In the genomic region with DNA sequence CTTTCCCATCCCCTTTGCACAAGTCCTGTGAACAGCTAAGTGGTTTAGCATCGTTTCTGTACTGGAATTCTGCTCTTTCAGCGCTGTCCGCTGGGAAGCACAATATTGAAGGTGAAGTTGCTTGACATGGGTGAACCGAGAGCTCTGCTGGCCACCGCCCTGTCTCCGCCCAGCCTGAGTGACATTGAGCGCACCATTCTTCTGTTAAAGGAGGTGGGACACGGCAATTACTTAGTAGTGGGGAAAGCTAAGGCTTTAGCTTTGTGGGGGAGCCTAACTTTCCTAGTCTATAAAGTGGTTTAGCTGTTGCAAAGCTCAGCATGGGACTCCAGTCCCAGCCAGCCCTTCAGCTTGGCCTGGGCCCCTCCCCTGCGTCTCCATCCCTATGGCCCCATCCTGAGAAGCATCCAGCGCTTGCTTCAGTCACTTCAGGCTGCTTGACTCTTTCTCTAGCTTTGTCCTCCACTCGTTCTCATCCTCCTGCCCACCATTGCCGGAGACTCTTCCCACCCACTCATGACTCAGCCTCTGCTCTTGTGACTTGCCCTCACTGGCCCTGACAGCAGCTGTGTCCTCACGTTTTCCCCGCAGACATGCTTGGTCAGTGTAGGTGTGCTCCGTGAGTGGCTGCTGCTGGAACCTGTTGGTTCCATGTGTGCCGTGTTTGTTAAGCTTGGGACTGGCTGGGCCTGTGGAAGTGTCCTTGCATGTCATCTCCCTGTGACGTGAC, we compare ENCODE assay signal across 29 mouse cellular contexts. TPM values are rescaled to one million over a fixed set of nuclear protein-coding genes. Genes with fewer than 3 reads are reported as not detected.
DNase-seq lines count a peak whose midpoint lies in the region; ATAC-seq and TF ChIP-seq lines count a peak whose summit lies in the region.
"Had no signal": no experiment of that assay in that cellular context is flagged by ENCODE, and none has a peak within 500 bp of the region (broad histone marks: within the 10 kb centered on the region; RNA-seq: fewer than 3 reads in every experiment).

No protein-coding gene starts in this region.

- no peaks in the 10 kb centered on the region for H3K27me3 ChIP-seq in midbrain, embryonic 10.5 days (ENCODE audit: low read depth, poor library complexity, severe bottlenecking)
- H3K27me3 ChIP-seq in midbrain, embryonic 15.5 days (replicated peaks): no peaks in the 10 kb centered on the region
- no peaks in the 10 kb centered on the region for H3K27me3 ChIP-seq in stomach, postnatal 0 days (ENCODE audit: control insufficient read depth, insufficient read depth, low read length)
- H3K27me3 ChIP-seq in cerebellum, adult 2 months (ENCODE audit: control insufficient read depth, insufficient read depth, low read length): no peaks in the 10 kb centered on the region
- H3K27me3 ChIP-seq: embryonic facial prominence, embryonic 13.5 days; embryonic facial prominence, embryonic 15.5 days; forebrain, embryonic 12.5 days had no signal

- TF ChIP-seq EP300 in stomach, postnatal 0 days (optimal IDR thresholded peaks at IDR 0.05): no peak

- TF ChIP-seq POLR2A in cerebellum, adult 2 months (IDR thresholded peaks at IDR 0.05; ENCODE audit: borderline replicate concordance, insufficient read depth, low read length): no peak

- TF ChIP-seq CTCF in stomach, postnatal 0 days (IDR thresholded peaks at IDR 0.05; ENCODE audit: low read depth): no peak
- no peak for TF ChIP-seq CTCF in cerebellum, adult 2 months (IDR thresholded peaks at IDR 0.05; ENCODE audit: borderline replicate concordance, insufficient read depth, low read depth, low read length)

- H3K27ac ChIP-seq in midbrain, embryonic 10.5 days (replicated peaks): 0 out of 2 replicates have a peak overlapping the region, but pooled peaks have one; percentile 25
- H3K27ac ChIP-seq in midbrain, embryonic 15.5 days: no peak overlapping the region
- no peak overlapping the region for H3K27ac ChIP-seq in stomach, postnatal 0 days (replicated peaks)
- no peak overlapping the region for H3K27ac ChIP-seq in cerebellum, adult 2 months (ENCODE audit: insufficient read depth, low read length)
- H3K27ac ChIP-seq: embryonic facial prominence, embryonic 13.5 days; embryonic facial prominence, embryonic 15.5 days; forebrain, embryonic 10.5 days; forebrain, embryonic 12.5 days had no signal

- H3K4me3 ChIP-seq in midbrain, embryonic 10.5 days: no peak overlapping the region
- no peak overlapping the region for H3K4me3 ChIP-seq in midbrain, embryonic 15.5 days
- H3K4me3 ChIP-seq in stomach, postnatal 0 days (ENCODE audit: low read depth, low read length): no peak overlapping the region
- no peak overlapping the region for H3K4me3 ChIP-seq in cerebellum, adult 2 months (replicated peaks; ENCODE audit: insufficient read depth, low read depth, low read length)
- H3K4me3 ChIP-seq: embryonic facial prominence, embryonic 13.5 days; embryonic facial prominence, embryonic 15.5 days; erythroblast, embryonic 14.5 days; forebrain, embryonic 10.5 days; forebrain, embryonic 12.5 days had no signal

- H3K4me2 ChIP-seq in midbrain, embryonic 15.5 days: no peak overlapping the region
- no peak overlapping the region for H3K4me2 ChIP-seq in stomach, postnatal 0 days (replicated peaks; ENCODE audit: low read depth)
- H3K4me2 ChIP-seq: embryonic facial prominence, embryonic 13.5 days; embryonic facial prominence, embryonic 15.5 days; forebrain, embryonic 12.5 days had no signal

- no peaks in the 10 kb centered on the region for H3K36me3 ChIP-seq in midbrain, embryonic 10.5 days
- no peaks in the 10 kb centered on the region for H3K36me3 ChIP-seq in midbrain, embryonic 15.5 days (replicated peaks)
- H3K36me3 ChIP-seq in stomach, postnatal 0 days (ENCODE audit: control insufficient read depth, insufficient read depth, low read length): no peaks in the 10 kb centered on the region
- H3K36me3 ChIP-seq: embryonic facial prominence, embryonic 13.5 days; embryonic facial prominence, embryonic 15.5 days; forebrain, embryonic 10.5 days; forebrain, embryonic 12.5 days had no signal

- peaks cover 16% of the 10 kb centered on the region for H3K9me3 ChIP-seq in midbrain, embryonic 10.5 days (replicated peaks)
- H3K9me3 ChIP-seq in midbrain, embryonic 15.5 days: no peaks in the 10 kb centered on the region
- no peaks in the 10 kb centered on the region for H3K9me3 ChIP-seq in stomach, postnatal 0 days (ENCODE audit: control insufficient read depth, low read length)

- no peak overlapping the region for H3K9ac ChIP-seq in midbrain, embryonic 15.5 days
- no peak overlapping the region for H3K9ac ChIP-seq in stomach, postnatal 0 days (ENCODE audit: low read length)
- H3K9ac ChIP-seq: embryonic facial prominence, embryonic 13.5 days; embryonic facial prominence, embryonic 15.5 days; forebrain, embryonic 12.5 days had no signal

- H3K4me1 ChIP-seq in midbrain, embryonic 10.5 days: peaks cover 3% of the 10 kb centered on the region; the same call in 1 of the 2 replicates
- H3K4me1 ChIP-seq in midbrain, embryonic 15.5 days: no peaks in the 10 kb centered on the region
- no peaks in the 10 kb centered on the region for H3K4me1 ChIP-seq in stomach, postnatal 0 days (replicated peaks; ENCODE audit: control insufficient read depth, insufficient read depth)
- H3K4me1 ChIP-seq in cerebellum, adult 2 months (ENCODE audit: control insufficient read depth, insufficient read depth, low read length): no peaks in the 10 kb centered on the region
- H3K4me1 ChIP-seq: embryonic facial prominence, embryonic 13.5 days; embryonic facial prominence, embryonic 15.5 days; forebrain, embryonic 10.5 days had no signal

- ATAC-seq in midbrain, embryonic 15.5 days (replicated peaks): no peak
- ATAC-seq in stomach, postnatal 0 days (ENCODE audit: low FRiP score, low TSS enrichment): 0 out of 2 replicates have a peak, but pooled peaks have one; percentile 18
- ATAC-seq: forebrain, embryonic 14.5 days; forebrain, embryonic 16.5 days had no signal

- DNase-seq in midbrain, embryonic 10.5 days (ENCODE audit: low spot score): no peak
- DNase-seq in ES-CJ7 (ENCODE audit: low read depth, low spot score) (peak; percentile 55), ZHBTc4 (ENCODE audit: low read depth, low spot score) (peak; percentile 63)
- DNase-seq in stomach, postnatal 0 days (ENCODE audit: low spot score): no peak
- DNase-seq in urinary bladder, postnatal 10 days (ENCODE audit: low spot score): no peak
- no peak for DNase-seq in cerebellum, adult 2 months
- DNase-seq in layer of hippocampus, adult 8-10 months (ENCODE audit: low spot score in 2 of 2): no peak
- DNase-seq: adrenal gland, adult 8-10 months; adrenal gland, postnatal 14 days; adrenal gland, postnatal 36 days; cerebellum, adult 11-12 months; cerebellum, adult 8-10 months; cerebellum, adult 9-11 months; cerebellum, postnatal 14 days; cerebellum, postnatal 36 days; embryo, embryonic 11 days had no signal

- WGBS in midbrain, embryonic 10.5 days: 78% methylated on average over 17 of the region's 17 CpGs
- WGBS in midbrain, embryonic 15.5 days: 76% methylated on average over 17 of the region's 17 CpGs
- WGBS in stomach, postnatal 0 days: 82% methylated on average over 17 of the region's 17 CpGs
- WGBS in cerebellum, adult 2 months: 64% methylated on average over 17 of the region's 17 CpGs

RNA-seq across cellular contexts. Expression of gene Rd3l, which starts 43.6 kb away (rescaled TPM):
- not detected in 2 replicates for polyA plus RNA-seq in midbrain, embryonic 10.5 days (2016; fragmentation: Nextera tagmentation; extraction: Ambion mirVana)
- polyA plus RNA-seq in midbrain, embryonic 15.5 days (2015; fragmentation: Nextera tagmentation; extraction: Ambion mirVana): not detected in 2 replicates
- polyA plus RNA-seq in stomach, postnatal 0 days (2015; fragmentation: Nextera tagmentation; extraction: Ambion mirVana): 0.08 and 0.13 TPM in 2 replicates
- 1.3 and 1.7 TPM in 2 replicates for polyA plus RNA-seq in cerebellum, adult 2 months (2012; rRNA removed)
- not detected for total RNA-seq in layer of hippocampus, adult 8-10 months (2022)
- total RNA-seq: adrenal gland, adult 18-20 months; adrenal gland, adult 8-10 months; adrenal gland, postnatal 14 days; adrenal gland, postnatal 36 days; common myeloid progenitor, adult 5-6 weeks; ES-E14 had no signal
- polyA plus RNA-seq: C2C12; embryonic facial prominence, embryonic 11.5 days; embryonic facial prominence, embryonic 13.5 days; embryonic facial prominence, embryonic 15.5 days; erythroblast, embryonic 14.5 days; forebrain, embryonic 10.5 days; forebrain, embryonic 12.5 days; forebrain, embryonic 14.5 days; forebrain, embryonic 16.5 days had no signal

RNA-seq across cellular contexts. Expression of gene Tdrd9, which starts 53.4 kb away (rescaled TPM):
- 1.0 TPM in 2 replicates for polyA plus RNA-seq in midbrain, embryonic 10.5 days (2016; fragmentation: Nextera tagmentation; extraction: Ambion mirVana)
- 0.28 and 0.42 TPM in 2 replicates for polyA plus RNA-seq in midbrain, embryonic 15.5 days (2015; fragmentation: Nextera tagmentation; extraction: Ambion mirVana)
- 0.01 TPM in 1 of 2 replicates, not detected in the other for polyA plus RNA-seq in stomach, postnatal 0 days (2015; fragmentation: Nextera tagmentation; extraction: Ambion mirVana)
- 0.17 and 0.21 TPM in 2 replicates for polyA plus RNA-seq in cerebellum, adult 2 months (2012; rRNA removed)
- total RNA-seq in layer of hippocampus, adult 8-10 months (2022): 1 to 10 TPM in 2 of 4 experiments, under 1 TPM in 2; 0.14 to 1.8 (median 0.85) TPM
- total RNA-seq: adrenal gland, postnatal 14 days had no signal
- polyA plus RNA-seq: erythroblast, embryonic 14.5 days had no signal

RNA-seq across cellular contexts. Expression of gene Atp5mpl, which starts 58.0 kb away (rescaled TPM):
- 559 and 585 TPM in 2 replicates for polyA plus RNA-seq in midbrain, embryonic 10.5 days (2016; fragmentation: Nextera tagmentation; extraction: Ambion mirVana)
- 664 and 669 TPM in 2 replicates for polyA plus RNA-seq in midbrain, embryonic 15.5 days (2015; fragmentation: Nextera tagmentation; extraction: Ambion mirVana)
- polyA plus RNA-seq in stomach, postnatal 0 days (2015; fragmentation: Nextera tagmentation; extraction: Ambion mirVana): 814 and 865 TPM in 2 replicates
- polyA plus RNA-seq in cerebellum, adult 2 months (2012; rRNA removed): 359 and 364 TPM in 2 replicates
- 100 to 1,000 TPM; 350 to 405 (median 378) TPM for total RNA-seq in layer of hippocampus, adult 8-10 months (2022)

Comparison
In these comparisons a context has a peak if more than half of its experiments do, and no peak if none do; other contexts are left out.
1. DNase-seq: peak in ES-CJ7 (single experiment) and ZHBTc4 (single experiment); none in midbrain, embryonic 10.5 days (single experiment), stomach, postnatal 0 days (single experiment), urinary bladder, postnatal 10 days (single experiment), cerebellum, adult 2 months (0 of 2) and layer of hippocampus, adult 8-10 months (0 of 2).